Mouse (Mus musculus): ENCODE measurements around the gene Lamb3.

Gene Lamb3

DNA sequence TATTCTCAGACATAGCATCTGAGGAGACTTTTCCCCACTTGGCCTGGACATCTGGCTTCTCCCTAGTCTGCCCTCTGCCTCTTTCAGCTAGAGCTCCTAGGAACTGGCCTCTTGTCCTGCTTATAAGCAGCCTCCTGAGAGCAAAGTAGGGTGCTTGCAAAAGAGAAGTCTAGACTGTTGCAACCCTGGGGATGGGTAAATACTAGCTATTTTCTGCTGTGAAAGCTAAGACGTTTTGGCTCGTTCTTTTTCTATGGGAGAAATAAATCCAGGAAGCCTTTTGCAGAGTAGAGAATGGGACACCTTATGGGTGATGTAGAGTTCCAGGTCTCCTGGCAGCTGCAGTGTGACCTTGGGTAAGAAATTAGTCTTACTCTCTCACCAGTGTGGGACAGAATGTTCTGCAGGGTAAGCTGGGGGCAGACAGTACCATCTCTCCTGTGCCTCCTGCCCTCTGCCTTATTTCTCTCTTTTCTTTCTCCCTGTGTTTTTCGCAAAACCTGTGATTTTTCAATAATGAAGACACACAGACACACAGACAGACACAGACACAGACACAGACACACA, 103.1 kb downstream of the Lamb3 start:
- no peak for DNase-seq (ENCODE audit: low read depth, low spot score)

DNA sequence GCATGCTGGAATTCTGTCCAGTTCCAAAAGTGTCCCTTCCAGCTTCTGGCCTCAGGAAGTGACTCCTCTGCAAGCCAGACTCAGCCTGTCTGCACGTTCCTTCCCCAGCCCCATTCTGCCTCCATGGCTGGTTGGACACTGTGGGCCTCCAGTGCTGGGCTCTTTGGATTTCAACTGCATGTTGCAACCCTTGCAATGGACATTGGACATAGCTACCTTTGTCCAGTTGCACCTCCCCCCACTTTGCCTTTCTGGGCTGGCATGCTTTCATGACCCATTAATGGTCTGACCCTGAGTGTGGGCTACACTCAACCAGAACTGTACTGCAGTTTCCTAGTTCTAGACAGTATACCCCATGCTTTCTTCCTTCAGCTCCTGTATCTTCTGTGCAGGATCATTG, 104.1 kb downstream of the Lamb3 start:
- no peak for DNase-seq (ENCODE audit: low read depth, low spot score)

DNA sequence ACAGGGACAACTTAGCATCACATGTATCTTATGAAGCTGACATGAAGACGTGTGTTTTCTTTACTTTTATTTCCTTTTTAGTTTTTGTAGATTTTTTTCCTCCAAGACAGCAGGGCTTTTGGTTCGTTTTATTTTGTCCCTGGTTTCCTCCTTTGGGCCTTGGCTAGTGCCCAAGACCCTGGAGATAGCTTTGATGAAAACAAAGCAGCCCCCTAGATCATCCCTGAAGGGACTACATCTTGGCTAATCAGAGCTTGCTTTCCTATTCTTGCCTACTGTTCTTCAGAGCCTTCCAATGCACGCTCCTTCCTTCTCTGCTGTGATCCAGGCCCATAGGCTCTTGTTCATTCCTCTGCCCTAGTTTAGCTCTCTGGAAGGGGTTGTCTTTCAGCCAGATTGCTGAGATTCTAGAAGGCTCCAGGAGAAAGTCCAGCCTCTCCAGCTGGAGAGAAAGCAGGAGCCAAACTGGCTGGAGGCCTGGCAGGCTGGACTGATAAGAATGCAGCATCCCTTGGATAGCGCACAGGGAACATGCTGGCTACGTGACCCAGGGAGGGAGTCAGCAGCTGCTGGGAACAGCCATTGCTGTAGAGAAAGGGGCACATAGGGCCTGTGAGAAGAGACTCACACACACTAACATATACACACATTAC, 108.3 kb downstream of the Lamb3 start:
- DNase-seq (ENCODE audit: low read depth, low spot score), result peak; percentile 98

DNA sequence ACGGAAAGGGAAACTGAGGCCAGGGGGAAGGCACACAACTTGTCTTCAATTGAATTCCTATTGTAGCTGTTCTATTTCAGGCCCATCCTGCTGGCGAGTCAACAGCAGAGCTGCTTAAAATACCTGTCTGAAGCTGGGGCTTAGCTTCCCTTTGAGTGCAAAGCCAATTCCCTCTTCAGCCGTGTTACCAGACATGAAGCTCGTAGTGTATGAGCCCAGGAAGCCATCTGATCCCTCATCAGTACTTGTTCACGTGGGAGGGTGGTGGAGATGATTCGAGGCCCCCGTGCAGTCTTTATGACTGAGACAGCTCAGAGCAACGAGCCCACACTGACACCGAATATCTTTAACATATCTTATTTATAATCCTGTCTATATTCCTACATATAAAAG, 108.9 kb downstream of the Lamb3 start:
- peak; percentile 84 for DNase-seq (ENCODE audit: low read depth, low spot score)

DNA sequence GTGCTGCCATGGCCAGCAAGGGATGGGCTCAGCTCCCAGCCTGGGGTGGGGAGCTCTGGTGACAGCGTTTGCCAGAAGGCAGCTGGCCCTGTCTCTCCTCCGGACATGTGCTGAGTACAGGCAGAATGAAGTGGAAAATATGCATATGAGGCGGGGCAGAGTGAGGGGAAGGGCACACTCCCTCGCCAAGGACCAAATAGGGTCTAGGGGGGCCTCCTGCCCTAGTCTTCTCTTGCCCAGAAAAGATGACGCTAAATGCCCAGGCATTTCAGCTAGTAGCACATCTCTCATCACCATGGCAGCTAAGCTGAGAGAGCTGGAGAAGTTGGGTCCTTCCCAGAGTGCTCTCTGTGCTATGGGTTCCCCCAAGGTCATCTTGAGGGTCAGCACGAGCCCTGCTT, 109.7 kb downstream of the Lamb3 start:
- DNase-seq (ENCODE audit: low read depth, low spot score), result peak; percentile 94

DNA sequence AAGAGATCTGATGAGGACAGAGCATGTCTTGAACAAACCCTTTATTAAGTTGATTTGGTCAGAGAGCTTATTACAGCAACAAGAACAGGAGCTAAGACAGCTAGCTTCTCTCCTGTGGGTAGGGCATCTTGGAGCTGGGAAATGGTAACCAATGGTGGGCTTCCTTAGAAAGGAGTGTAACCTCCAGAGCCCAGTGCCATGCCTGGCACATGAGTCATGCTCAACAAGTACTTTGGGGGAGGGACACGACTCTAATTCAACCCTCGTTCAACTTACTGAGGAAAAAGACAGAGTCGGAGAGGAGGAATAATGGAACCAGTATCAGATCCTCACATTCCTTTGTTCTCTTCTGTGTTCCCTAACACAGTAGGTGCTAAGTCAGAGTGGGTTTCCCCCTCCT, 112.2 kb downstream of the Lamb3 start:
- no peak for DNase-seq (ENCODE audit: low read depth, low spot score)

DNA sequence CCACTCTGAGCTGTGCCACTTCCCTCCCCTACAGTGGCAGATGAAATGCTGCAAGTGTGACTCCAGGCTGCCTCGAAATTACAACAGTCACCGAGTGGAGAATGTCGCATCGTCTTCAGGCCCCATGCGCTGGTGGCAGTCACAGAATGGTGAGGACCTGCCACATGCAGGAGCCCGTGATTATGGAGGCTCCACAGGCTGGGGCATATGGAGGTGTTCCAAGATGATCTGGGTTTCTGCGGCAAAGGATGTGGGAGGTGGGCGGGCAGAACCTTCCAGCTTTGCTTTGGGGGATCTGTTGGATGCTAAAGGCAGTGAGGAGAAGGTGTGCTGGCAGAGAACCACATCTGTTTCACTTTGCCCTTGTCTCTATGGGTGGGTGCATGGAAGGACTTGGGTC, 112.9 kb downstream of the Lamb3 start:
- DNase-seq (ENCODE audit: low read depth, low spot score), result peak; percentile 68

DNA sequence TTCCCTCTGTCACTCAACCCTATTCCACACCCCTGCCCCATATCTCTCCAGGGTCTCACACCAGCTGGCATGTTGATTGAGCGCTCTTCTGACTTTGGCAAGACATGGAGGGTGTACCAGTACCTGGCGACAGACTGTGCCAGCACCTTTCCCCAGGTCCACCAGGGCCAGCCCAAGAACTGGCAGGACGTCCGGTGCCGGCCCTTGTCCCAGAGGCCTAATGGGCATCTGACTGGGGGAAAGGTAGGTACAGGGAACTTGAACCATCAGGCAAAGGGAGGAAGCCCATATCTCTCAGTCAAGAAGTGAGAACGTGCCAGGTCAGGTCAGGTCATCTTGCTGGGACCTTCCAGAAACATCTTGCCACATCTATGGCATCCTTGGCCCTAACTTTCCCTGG, 116.2 kb downstream of the Lamb3 start:
- DNase-seq (ENCODE audit: low read depth, low spot score), result no peak

DNA sequence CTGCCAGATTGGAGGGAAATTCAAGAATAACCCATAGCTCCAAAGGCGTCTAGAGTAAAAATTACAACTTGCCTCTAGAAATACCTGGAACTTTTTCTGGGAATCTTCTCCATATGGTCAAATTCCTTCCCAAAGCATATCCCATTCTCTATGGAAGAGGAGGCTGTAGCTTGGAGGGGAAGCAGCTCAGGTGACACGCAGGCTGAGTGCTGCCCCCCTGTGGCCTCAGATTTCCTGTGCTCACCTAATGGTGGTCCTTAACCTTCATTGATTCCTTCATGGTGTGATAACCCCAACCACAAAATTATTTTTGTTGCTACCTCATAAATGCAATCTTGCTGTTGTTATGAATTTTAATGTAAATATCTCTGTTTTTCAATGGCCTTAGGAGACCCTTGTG, 116.7 kb downstream of the Lamb3 start:
- peak; percentile 72 for DNase-seq (ENCODE audit: low read depth, low spot score)

DNA sequence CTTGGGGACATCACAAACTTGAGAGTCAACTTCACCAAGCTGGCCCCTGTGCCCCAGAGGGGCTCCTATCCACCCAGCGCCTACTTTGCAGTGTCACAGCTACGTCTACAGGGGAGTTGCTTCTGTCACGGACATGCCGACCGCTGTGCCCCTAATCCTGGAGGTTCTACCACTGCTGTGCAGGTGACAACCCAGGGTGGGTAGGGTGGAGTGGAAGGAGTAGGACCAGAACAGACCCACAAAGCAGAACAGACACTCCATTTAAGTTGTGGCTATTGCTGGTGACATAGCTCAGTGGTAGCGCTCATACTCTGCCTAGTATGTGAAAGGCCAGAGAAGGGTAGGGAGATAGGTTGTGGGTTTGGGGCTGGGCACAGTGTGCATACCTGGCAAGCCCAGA, 118.4 kb downstream of the Lamb3 start:
- DNase-seq (ENCODE audit: low read depth, low spot score), result no peak

DNA sequence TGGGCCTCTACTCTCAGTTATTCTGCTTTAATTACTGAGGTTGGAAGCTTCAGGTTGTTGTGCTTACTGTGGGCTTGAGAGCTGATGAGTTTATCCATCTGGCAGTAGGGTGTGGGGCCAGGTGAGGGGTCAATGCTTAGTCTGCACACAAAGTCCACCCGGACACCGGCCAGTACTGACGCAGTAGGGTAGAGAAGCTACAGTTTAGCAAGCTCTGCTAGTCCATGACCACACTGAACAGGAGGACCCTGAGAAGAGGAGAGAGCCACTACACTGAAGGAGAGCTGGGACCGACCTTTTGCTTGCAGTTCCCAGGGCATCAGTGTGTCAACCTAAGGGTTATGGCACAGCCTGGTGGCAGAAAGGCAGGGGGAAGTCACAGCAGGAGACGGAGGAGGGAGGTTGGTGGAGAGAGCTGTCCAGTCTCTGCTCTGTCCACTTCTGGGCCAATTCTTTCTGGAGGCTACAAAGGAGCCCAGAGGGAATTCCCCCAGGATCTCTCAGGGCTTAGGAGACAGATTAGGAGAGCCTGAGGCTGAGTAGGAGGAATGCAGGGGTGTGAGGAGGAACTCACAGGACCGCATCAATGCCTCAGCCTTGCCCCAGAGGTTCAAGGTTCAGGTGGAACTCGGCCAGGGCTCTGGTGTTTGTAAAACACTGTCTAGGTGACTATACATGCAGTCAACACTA, 119.1 kb downstream of the Lamb3 start:
- DNase-seq (ENCODE audit: low read depth, low spot score), result no peak

DNA sequence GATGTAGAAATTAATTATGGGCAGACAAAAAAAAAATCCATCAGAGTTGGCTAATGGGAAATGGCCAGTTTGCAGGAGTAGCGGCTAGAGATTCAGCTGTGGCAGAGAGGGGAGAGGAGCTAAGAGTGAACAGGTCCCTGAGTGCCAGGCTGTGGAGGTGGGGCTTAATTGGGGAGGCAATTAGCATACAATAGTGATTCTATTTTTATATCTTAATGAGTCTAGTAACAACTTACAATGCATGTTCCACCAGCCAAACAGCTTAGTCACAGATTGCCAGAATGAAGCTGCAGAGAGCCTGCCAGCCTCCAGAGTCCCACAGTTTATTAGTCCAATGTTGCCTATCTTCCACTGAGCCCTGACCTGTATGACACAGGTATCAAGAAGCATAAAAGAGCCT, 119.7 kb downstream of the Lamb3 start:
- peak; percentile 80 for DNase-seq (ENCODE audit: low read depth, low spot score)

DNA sequence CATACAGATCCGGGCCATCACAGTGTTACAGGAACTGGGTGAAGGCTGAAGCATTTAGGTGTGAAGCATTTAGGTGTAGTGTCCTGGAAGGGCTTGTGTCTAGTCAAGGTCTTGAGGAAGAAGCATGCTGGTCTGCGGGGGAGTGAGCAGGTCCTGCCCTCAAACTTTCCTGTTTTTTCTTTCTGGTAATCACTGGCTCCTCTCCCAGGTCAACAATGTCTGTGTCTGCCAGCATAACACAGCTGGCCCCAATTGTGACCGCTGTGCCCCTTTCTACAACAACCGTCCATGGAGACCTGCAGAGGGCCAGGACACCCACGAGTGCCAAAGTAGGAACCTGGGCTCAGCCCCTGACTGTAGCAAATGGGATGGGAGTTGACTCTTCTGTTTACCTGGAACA, 120.2 kb downstream of the Lamb3 start:
- no peak for DNase-seq (ENCODE audit: low read depth, low spot score)

DNA sequence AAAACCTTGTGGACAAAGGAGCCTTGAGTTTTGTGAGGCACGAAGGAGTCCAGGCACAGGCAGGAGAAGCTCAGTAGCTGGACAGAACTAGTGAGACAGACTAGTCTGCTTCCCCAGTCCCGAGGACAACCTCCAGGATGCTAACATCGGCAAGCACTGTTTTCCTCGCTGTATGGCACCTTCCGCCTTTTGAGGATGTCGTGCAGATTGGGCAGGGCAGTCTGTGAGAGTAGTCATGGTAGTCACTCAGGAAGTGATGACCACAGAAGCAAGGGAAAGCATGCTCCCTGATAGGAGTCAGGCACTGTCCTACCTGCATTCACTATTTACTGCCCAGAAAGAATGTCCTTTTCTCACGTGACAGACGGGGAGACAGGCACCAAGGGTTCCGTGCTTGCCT, 122.1 kb downstream of the Lamb3 start:
- no peak for DNase-seq (ENCODE audit: low read depth, low spot score)

DNA sequence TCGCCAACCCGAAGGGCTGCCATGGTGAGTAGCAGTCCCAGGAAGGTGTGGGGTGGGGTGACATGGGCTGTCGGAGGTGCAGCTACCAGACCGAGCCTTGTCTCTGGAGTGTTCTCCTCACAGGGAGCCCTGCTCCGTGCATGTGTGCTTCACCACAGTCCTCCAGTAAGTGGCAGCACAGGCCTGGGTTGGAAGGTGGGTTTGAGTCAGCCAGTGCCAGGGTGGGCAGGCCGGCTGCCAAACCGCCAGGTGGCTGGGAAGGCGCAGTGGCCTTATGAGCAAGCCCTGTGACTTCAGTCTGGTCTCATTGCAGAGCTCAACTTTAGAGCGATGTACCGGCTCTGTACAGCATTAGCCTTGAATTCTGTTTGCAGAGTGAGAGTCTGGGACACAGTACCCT, 122.7 kb downstream of the Lamb3 start:
- DNase-seq (ENCODE audit: low read depth, low spot score), result peak; percentile 99

DNA sequence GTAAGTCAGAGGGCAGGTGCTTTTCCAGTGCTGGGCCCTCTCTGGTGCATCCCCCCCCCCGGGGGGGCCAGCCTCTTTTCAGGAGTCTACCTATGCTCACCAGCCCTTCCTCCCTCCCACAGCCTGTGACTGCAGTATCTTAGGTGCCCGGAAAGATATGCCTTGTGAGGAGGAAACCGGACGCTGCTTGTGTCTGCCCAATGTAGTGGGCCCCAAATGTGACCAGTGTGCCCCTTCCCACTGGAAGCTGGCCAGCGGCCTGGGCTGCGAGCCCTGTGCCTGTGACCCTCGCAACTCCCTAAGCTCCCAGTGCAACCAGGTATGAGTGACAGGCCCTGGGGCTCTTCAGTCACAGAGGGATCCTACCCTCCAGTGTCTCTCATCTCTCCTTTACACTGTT, 123.1 kb downstream of the Lamb3 start:
- no peak for DNase-seq (ENCODE audit: low read depth, low spot score)

DNA sequence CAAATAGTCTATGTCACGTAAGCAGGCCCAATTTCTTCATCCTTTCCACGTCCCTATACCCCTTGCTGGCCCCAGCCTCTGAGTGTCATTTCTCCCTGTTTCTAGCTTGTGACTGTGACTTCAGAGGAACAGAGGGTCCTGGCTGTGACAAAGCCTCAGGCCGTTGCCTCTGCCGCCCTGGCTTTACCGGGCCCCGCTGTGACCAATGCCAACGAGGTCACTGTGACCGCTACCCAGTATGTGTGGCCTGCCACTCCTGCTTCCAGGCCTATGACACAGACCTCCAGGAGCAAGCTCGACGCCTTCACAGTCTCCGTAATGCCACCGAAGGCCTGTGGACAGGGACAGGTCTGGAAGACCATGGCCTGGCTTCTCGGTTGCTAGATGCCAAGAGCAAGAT, 124.5 kb downstream of the Lamb3 start:
- DNase-seq (ENCODE audit: low read depth, low spot score), result no peak

DNA sequence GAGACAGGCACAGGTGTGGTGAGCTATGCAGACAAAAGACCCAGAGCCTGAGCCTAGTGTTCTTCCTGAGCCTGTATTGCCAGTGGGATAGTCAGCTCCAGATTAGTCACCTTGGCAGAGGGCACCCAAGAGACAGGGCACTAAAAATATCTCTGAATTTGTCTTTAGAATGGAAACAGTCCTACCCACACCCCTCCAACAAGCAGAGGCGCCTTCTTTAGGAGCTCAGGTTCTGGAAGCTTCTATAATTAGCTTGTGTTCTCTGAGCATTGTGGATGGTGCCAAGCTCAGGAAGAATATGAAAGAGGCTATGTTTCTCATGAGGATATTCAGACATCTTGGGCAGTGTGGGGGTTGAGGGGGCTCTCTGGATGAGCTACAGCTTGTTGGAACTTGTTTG, 125.2 kb downstream of the Lamb3 start:
- peak; percentile 88 for DNase-seq (ENCODE audit: low read depth, low spot score)

DNA sequence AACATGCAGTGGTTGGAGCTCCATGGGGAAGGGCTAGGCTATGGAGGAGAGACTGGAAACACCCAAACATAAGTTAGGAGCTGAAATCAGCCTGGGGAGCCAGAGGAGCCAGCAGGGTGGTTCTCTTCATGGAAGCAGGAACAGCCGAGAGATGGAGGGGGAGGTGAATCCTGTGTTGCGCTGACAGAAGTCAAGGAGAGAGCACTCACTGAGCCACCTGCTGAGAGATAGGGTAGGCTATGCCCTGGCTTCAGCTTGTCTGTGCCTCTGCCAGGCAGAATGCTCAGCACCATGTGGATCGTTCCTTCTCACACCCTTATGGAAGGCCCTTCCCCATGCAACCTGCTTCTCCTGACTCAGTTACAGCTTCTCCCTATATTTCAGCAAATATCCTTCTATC, 126.3 kb downstream of the Lamb3 start:
- peak; percentile 54 for DNase-seq (ENCODE audit: low read depth, low spot score)

DNA sequence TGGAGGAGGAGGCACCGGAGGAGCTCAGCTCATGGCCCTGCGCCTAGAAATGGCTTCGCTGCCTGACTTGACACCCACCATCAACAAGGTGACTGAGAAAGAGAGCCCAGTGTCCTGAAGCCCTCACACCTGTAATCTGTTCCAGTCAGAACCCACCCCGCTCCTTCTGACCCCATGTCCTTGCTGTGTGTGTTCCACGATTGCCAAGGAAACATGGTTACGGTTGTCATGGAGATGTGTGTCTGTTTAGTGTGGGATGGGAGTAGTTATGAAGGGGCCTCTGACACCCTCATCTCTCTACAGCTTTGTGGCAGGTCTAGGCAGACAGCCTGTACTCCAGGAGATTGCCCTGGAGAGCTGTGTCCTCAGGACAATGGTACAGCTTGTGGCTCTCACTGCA, 127.0 kb downstream of the Lamb3 start:
- DNase-seq (ENCODE audit: low read depth, low spot score), result peak; percentile 53

DNA sequence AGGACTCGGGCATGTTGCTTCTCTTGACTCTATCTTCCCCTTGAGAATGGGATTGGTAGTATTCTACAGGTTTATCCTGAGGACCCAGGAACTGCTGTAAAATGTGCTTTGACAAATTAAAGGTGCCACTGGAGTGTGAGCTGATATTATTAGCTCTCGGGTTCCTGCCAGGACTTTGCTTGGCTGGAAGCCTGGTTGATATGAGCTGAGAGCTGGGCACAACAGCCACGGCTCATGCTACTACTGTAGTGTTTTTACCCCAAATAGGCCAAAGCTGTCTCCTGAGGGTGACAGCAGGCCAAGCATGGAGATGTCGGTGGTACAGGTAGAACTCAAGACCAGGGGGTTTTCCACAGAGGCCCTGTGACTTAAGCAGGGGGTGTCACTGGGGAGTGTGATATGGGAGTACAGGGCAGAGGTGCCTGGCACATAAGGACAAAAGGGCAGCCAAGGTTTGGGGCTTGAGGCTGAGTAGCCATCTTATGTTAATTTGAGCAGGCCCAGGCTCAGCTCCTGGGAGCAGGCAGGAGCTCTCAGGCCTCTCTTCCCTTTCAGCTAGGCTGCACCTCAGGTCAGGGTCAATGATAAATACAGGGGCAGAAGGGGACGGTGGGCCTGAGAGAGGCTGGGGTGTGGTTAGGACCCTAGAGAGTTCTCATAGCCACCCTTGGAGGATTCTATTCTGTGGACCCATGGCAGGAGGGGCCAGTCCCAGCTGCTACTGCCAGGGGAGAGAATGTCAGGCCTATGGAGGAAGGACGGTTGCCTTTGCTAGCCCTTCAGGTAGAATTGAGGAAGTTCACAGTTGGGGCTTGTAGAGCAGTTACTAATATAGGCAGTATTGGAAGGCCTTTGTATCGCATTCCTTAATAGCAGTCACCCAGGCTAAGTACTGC, 128.9 kb downstream of the Lamb3 start:
- DNase-seq (ENCODE audit: low read depth, low spot score), result peak; percentile 78

DNA sequence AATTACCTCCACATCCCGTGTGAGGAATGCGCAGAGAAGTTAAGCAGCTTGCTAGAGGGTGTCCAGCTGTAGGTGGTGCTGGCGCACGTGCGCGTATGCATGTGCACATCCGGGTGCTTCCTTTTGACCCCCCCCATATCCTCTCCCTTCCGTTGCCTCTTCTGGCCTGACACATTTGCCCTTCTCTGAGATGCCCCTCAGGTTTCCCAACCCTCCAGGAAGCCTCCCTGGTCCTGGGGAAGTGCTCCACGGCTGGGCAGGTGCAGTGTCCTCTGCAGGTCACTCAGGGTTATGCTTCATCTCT, 129.5 kb downstream of the Lamb3 start:
- no peak for DNase-seq (ENCODE audit: low read depth, low spot score)

Data from brain, adult 2 months (tissue).